In genomic region chr11:20469368-20469767, GRCm38 (mm10) we compare ENCODE assay signal across 11 mouse cellular contexts.
DNase-seq lines count a peak whose midpoint lies in the region; ATAC-seq and TF ChIP-seq lines count a peak whose summit lies in the region.
"Had no signal": no experiment of that assay in that cellular context is flagged by ENCODE, and none has a peak within 500 bp of the region (broad histone marks: within the 10 kb centered on the region; RNA-seq: fewer than 3 reads in every experiment).

No protein-coding gene starts in this region.

- no peak overlapping the region for H3K4me2 ChIP-seq in stomach, embryonic 16.5 days (ENCODE audit: low read depth, low read length)
- H3K4me2 ChIP-seq: lung, embryonic 14.5 days had no signal

- TF ChIP-seq POLR2A in embryonic fibroblast, embryonic 13.5 days (IDR thresholded peaks at IDR 0.05; ENCODE audit: low read depth, low read length), result no peak

- TF ChIP-seq CTCF in embryonic fibroblast, embryonic 13.5 days (IDR thresholded peaks at IDR 0.05; ENCODE audit: borderline replicate concordance, insufficient read depth, low read length), result no peak

- peak; percentile 73 for DNase-seq in kidney, adult 11 months
- DNase-seq in kidney, postnatal 10 days, result no peak
- DNase-seq in limb, embryonic 10.5 days (ENCODE audit: low spot score), result no peak
- DNase-seq in cerebellum, postnatal 14 days, result no peak
- no peak for DNase-seq in thymus, postnatal 10 days (ENCODE audit: low spot score in 2 of 2)
- DNase-seq in lung, postnatal 25 days (ENCODE audit: low spot score), result no peak
- DNase-seq: heart, postnatal 4 days had no signal

- H3K27me3 ChIP-seq in limb, embryonic 10.5 days (ENCODE audit: low read depth, poor library complexity, severe bottlenecking), result peaks cover 5% of the 10 kb centered on the region; the same call in 1 of the 2 replicates
- H3K27me3 ChIP-seq in stomach, embryonic 16.5 days (ENCODE audit: control insufficient read depth, insufficient read depth, low read length), result no peaks in the 10 kb centered on the region
- H3K27me3 ChIP-seq: CH12.LX had no signal

- no peak overlapping the region for H3K4me3 ChIP-seq in embryonic fibroblast, embryonic 13.5 days (ENCODE audit: insufficient read depth, low read length)
- no peak overlapping the region for H3K4me3 ChIP-seq in limb, embryonic 10.5 days
- H3K4me3 ChIP-seq in stomach, embryonic 16.5 days (replicated peaks; ENCODE audit: low read length), result no peak overlapping the region

- 25% methylated on average over 5 of the region's 5 CpGs for WGBS in limb, embryonic 10.5 days
- 16% methylated on average over 5 of the region's 5 CpGs for WGBS in stomach, embryonic 16.5 days

- no peaks in the 10 kb centered on the region for H3K9me3 ChIP-seq in limb, embryonic 10.5 days (replicated peaks)
- H3K9me3 ChIP-seq in stomach, embryonic 16.5 days (replicated peaks; ENCODE audit: control insufficient read depth, low read length), result no peaks in the 10 kb centered on the region

- H3K9ac ChIP-seq in stomach, embryonic 16.5 days (ENCODE audit: low read length), result no peak overlapping the region
- H3K9ac ChIP-seq: lung, embryonic 14.5 days had no signal

- H3K36me3 ChIP-seq in limb, embryonic 10.5 days, result no peaks in the 10 kb centered on the region
- no peaks in the 10 kb centered on the region for H3K36me3 ChIP-seq in stomach, embryonic 16.5 days (ENCODE audit: control insufficient read depth, insufficient read depth, low read length)

- H3K4me1 ChIP-seq in embryonic fibroblast, embryonic 13.5 days (ENCODE audit: control insufficient read depth, insufficient read depth, low read length), result peaks cover 7% of the 10 kb centered on the region; the same call in 1 of the 2 replicates
- H3K4me1 ChIP-seq in limb, embryonic 10.5 days, result peaks cover 17% of the 10 kb centered on the region
- H3K4me1 ChIP-seq in stomach, embryonic 16.5 days (ENCODE audit: control insufficient read depth, insufficient read depth, low read length), result no peaks in the 10 kb centered on the region

- H3K27ac ChIP-seq in embryonic fibroblast, embryonic 13.5 days (ENCODE audit: insufficient read depth, low read length), result peak overlapping the region; percentile 23; the same call in 1 of the 2 replicates
- 0 out of 2 replicates have a peak overlapping the region, but pooled peaks have one; percentile 46 for H3K27ac ChIP-seq in limb, embryonic 10.5 days
- no peak overlapping the region for H3K27ac ChIP-seq in stomach, embryonic 16.5 days (ENCODE audit: low read length)

- ATAC-seq in stomach, embryonic 16.5 days (ENCODE audit: insufficient read depth, low FRiP score), result peak; percentile 28; the same call in 1 of the 2 replicates
